Mouse (Mus musculus): ENCODE measurements around the gene Dyrk1a.

DNA sequence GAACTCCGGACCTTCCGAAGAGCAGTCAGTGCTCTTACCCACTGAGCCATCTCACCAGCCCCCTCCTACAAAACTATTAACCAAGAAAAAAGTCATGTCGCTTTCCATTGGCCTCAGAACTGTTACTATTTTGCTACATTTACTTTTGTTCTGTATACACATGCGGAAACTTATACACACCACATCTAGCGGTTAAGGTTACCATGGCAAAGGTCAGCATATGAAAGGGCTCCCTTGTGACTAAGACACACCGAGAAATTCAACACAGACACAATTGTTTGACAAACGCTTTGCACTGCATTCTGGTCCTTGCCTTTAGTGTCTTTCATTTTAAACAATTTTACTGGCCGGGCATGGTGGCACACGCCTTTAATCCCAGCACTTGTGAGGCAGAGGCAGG is 45.1 kb upstream of the Dyrk1a start:
- TF ChIP-seq POLR2A (IDR thresholded peaks at IDR 0.05; ENCODE audit: low read depth, low read length) (no peak), CTCF (conservative IDR thresholded peaks at IDR 0.05; ENCODE audit: insufficient read depth, insufficient read length, low read depth, low read length) (no peak)

All from kidney, adult 2 months (tissue).